Mouse (Mus musculus) MEL (cell line): ENCODE measurements around the gene Olfr670. TPM values are rescaled to one million over a fixed set of nuclear protein-coding genes. Genes with fewer than 3 reads are reported as not detected.

ENCODE experiments used
- DNase-seq: peaks from one replicate; pipeline ENCODE4 v3.0.0; 2011; ENCODE audit warnings: low read depth, low spot score
- H3K27ac ChIP-seq: 2 replicates; pipeline ENCODE4 v1.5.1; 2012; ENCODE audit warnings: low read depth, mild to moderate bottlenecking, control low read depth, low read length, moderate library complexity; ENCODE audit not compliant: control insufficient read depth
- H3K27me3 ChIP-seq, 2 experiments: fragments of 150-350 bp in 1 of 2; sonication (generic) in 1 of 2; 2 replicates each; pipeline ENCODE4 v1.6.1; 2012; ENCODE audit warnings: low read length in 2 of 2, mild to moderate bottlenecking in 2 of 2, improper control_type of control experiment in 1 of 2, moderate library complexity in 1 of 2; ENCODE audit not compliant: insufficient read depth in 2 of 2, control insufficient read depth in 1 of 2
- H3K36me3 ChIP-seq, 2 experiments: 2 replicates each; pipeline ENCODE4 v1.6.1; 2012 to 2014; ENCODE audit warnings: low read length in 2 of 2, improper control_type of control experiment in 1 of 2, inconsistent platforms in 1 of 2, mild to moderate bottlenecking in 1 of 2; ENCODE audit not compliant: insufficient read depth in 2 of 2, control insufficient read depth in 1 of 2
- H3K4me1 ChIP-seq, 2 experiments: fragments of 150-350 bp in 1 of 2; sonication (generic) in 1 of 2; 2 replicates each; pipeline ENCODE4 v1.6.1; 2012; ENCODE audit warnings: low read length in 2 of 2, improper control_type of control experiment in 1 of 2, mild to moderate bottlenecking in 1 of 2; ENCODE audit not compliant: insufficient read depth in 2 of 2, control insufficient read depth in 1 of 2
- H3K4me3 ChIP-seq, 2 experiments: fragments of 150-350 bp in 1 of 2; sonication (generic) in 1 of 2; 2 replicates each; pipeline ENCODE4 v1.5.1; 2012; ENCODE audit warnings: low read depth in 2 of 2, low read length in 2 of 2, mild to moderate bottlenecking in 2 of 2, moderate library complexity in 2 of 2, control low read depth in 1 of 2, improper control_type of control experiment in 1 of 2; ENCODE audit not compliant: control insufficient read depth in 1 of 2, insufficient read depth in 1 of 2
- H3K79me2 ChIP-seq: 2 replicates; pipeline ENCODE4 v1.6.1; 2012; ENCODE audit warnings: mild to moderate bottlenecking, low read length, moderate library complexity; ENCODE audit not compliant: control insufficient read depth, poor library complexity, insufficient read depth
- H3K9ac ChIP-seq: 2 replicates; pipeline ENCODE4 v1.6.1; 2012; ENCODE audit warnings: low read depth, mild to moderate bottlenecking, control low read depth, low read length, moderate library complexity; ENCODE audit not compliant: control insufficient read depth, poor library complexity, severe bottlenecking
- H3K9me3 ChIP-seq: fragments of 150-350 bp; sonication (generic); replicated peaks from 2 replicates; pipeline ENCODE4 v1.6.1; 2012; ENCODE audit warnings: mild to moderate bottlenecking, low read length, improper control_type of control experiment, moderate library complexity; ENCODE audit not compliant: insufficient read depth
- CHD1 ChIP-seq: IDR thresholded peaks from 2 replicates; pipeline ENCODE4 v1.6.1; 2012; ENCODE audit warnings: low read depth, mild to moderate bottlenecking, inconsistent platforms, low read length, improper control_type of control experiment
- CTCF ChIP-seq, 3 experiments: IDR thresholded peaks in 2 of 3; conservative IDR thresholded peaks in 1 of 3; 2 replicates each; pipeline ENCODE4 v1.5.1; 2011 to 2012; ENCODE audit warnings: low read length in 3 of 3, low read depth in 2 of 3, mild to moderate bottlenecking in 2 of 3, improper control_type of control experiment in 1 of 3, inconsistent platforms in 1 of 3, mixed read lengths in 1 of 3, moderate library complexity in 1 of 3; ENCODE audit not compliant: control insufficient read depth in 1 of 3, insufficient read depth in 1 of 3, poor library complexity in 1 of 3, severe bottlenecking in 1 of 3
- ETS1 ChIP-seq: IDR thresholded peaks from 2 replicates; pipeline ENCODE4 v1.6.1; 2012; ENCODE audit warnings: low read depth, mild to moderate bottlenecking, inconsistent platforms, low read length, improper control_type of control experiment, moderate library complexity
- GATA1 ChIP-seq: IDR thresholded peaks from 2 replicates; pipeline ENCODE4 v1.6.1; 2011; ENCODE audit warnings: low read depth, low read length, improper control_type of control experiment
- HCFC1 ChIP-seq: IDR thresholded peaks from 2 replicates; pipeline ENCODE4 v1.6.1; 2012; ENCODE audit warnings: low read depth, mild to moderate bottlenecking, inconsistent platforms, low read length, improper control_type of control experiment, moderate library complexity
- JUND ChIP-seq: IDR thresholded peaks from 2 replicates; pipeline ENCODE4 v1.6.1; 2011; ENCODE audit warnings: low read depth, mild to moderate bottlenecking, improper control_type of control experiment, low read length
- KAT2A ChIP-seq: conservative IDR thresholded peaks from 2 replicates; pipeline ENCODE4 v1.6.1; 2012; ENCODE audit warnings: low read depth, low read length, improper control_type of control experiment, inconsistent platforms
- MAFK ChIP-seq: IDR thresholded peaks from 2 replicates; pipeline ENCODE4 v1.6.1; 2011; ENCODE audit warnings: low read depth, mild to moderate bottlenecking, low read length, improper control_type of control experiment, borderline replicate concordance
- MAX ChIP-seq: IDR thresholded peaks from 2 replicates; pipeline ENCODE4 v1.6.1; 2011; ENCODE audit warnings: low read length, improper control_type of control experiment
- MAZ ChIP-seq: IDR thresholded peaks from 2 replicates; pipeline ENCODE4 v1.6.1; 2012; ENCODE audit warnings: low read depth, mild to moderate bottlenecking, inconsistent platforms, low read length, improper control_type of control experiment
- MEF2A ChIP-seq: IDR thresholded peaks from 2 replicates; pipeline ENCODE4 v1.6.1; 2014; ENCODE audit warnings: low read depth, mild to moderate bottlenecking, inconsistent platforms, low read length, improper control_type of control experiment; ENCODE audit not compliant: poor library complexity, insufficient replicate concordance, severe bottlenecking; ENCODE audit errors: extremely low read depth
- NELFE ChIP-seq: IDR thresholded peaks from 2 replicates; pipeline ENCODE4 v1.6.1; 2011; ENCODE audit warnings: low read depth, low read length, improper control_type of control experiment
- POLR2AphosphoS5 ChIP-seq: IDR thresholded peaks from 2 replicates; pipeline ENCODE4 v1.6.1; 2012; ENCODE audit warnings: low read depth, borderline replicate concordance, mild to moderate bottlenecking, inconsistent platforms, low read length, moderate library complexity, mixed read lengths
- RAD21 ChIP-seq: IDR thresholded peaks from 2 replicates; pipeline ENCODE4 v1.6.1; 2011; ENCODE audit warnings: mild to moderate bottlenecking, low read depth, low read length, improper control_type of control experiment
- RCOR1 ChIP-seq: IDR thresholded peaks from 2 replicates; pipeline ENCODE4 v1.6.1; 2012; ENCODE audit warnings: low read depth, mild to moderate bottlenecking, inconsistent platforms, low read length, improper control_type of control experiment
- SIN3A ChIP-seq: IDR thresholded peaks from 2 replicates; pipeline ENCODE4 v1.6.1; 2012; ENCODE audit warnings: low read length, improper control_type of control experiment, inconsistent platforms
- TAL1 ChIP-seq: IDR thresholded peaks from 2 replicates; pipeline ENCODE4 v1.6.1; 2012; ENCODE audit warnings: mild to moderate bottlenecking, inconsistent platforms, low read length, moderate library complexity, mixed read lengths
- TBP ChIP-seq: IDR thresholded peaks from 2 replicates; pipeline ENCODE4 v1.8.0; 2011; ENCODE audit warnings: low read depth, low read length, improper control_type of control experiment
- USF1 ChIP-seq: IDR thresholded peaks from 2 replicates; pipeline ENCODE4 v1.6.1; 2014; ENCODE audit warnings: low read depth, mild to moderate bottlenecking, inconsistent platforms, low read length, improper control_type of control experiment, moderate library complexity
- ZC3H11A ChIP-seq: IDR thresholded peaks from 2 replicates; pipeline ENCODE4 v1.6.1; 2012; ENCODE audit warnings: low read depth, mild to moderate bottlenecking, inconsistent platforms, low read length, improper control_type of control experiment
- ZKSCAN1 ChIP-seq: IDR thresholded peaks from 2 replicates; pipeline ENCODE4 v1.6.1; 2012; ENCODE audit warnings: low read depth, mild to moderate bottlenecking, inconsistent platforms, low read length, improper control_type of control experiment, moderate library complexity
- ZMIZ1 ChIP-seq: IDR thresholded peaks from 2 replicates; pipeline ENCODE4 v1.6.1; 2012; ENCODE audit warnings: low read depth, mild to moderate bottlenecking, inconsistent platforms, low read length, improper control_type of control experiment, moderate library complexity
- ZNF384 ChIP-seq: IDR thresholded peaks from 2 replicates; pipeline ENCODE4 v1.6.1; 2012; ENCODE audit warnings: low read depth, mild to moderate bottlenecking, inconsistent platforms, low read length, improper control_type of control experiment
- polyA plus RNA-seq, 2 experiments: library from polyadenylated mRNA; stranded (reverse) in 1 of 2; unstranded in 1 of 2; fragments of >175 nt in 1 of 2; fragments of >200 nt in 1 of 2; gene quantifications; 2 replicates each; pipeline versions ENCODE4 v1.2.1 to v1.2.4; 2012; ENCODE audit warnings: low replicate concordance in 2 of 2, low read depth in 1 of 2; ENCODE audit not compliant: insufficient read length in 2 of 2, insufficient read depth in 1 of 2, missing spikeins in 1 of 2
- total RNA-seq: library from RNA; depleted of rRNA; stranded (reverse); fragments of 300-350 nt; gene quantifications from 2 replicates; pipeline ENCODE4 v1.2.3, GENCODE M21; 2012; rRNA removed

Gene Olfr670
- total RNA-seq: not detected in 2 replicates
- not detected for polyA plus RNA-seq

DNA sequence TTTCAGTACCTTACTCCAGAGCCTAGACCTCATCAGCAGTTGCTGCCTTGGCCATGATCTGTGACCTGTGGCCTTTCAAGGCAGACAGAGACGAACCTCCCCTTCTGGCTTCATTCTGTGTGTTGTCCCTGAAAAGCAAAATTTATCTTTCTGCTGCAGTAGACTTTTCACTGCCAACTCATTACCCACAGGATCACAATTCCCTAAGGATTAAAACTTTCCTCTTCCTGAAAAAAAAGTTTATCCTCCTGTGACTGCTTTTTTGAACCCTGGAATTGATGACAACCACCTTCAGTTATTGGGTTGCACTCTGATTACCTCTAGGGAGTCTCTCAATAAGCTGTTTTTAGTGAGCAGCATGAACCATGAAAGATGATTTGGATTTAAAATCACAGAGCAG lies at the start of gene Olfr670:
Gene Olfr670 (minus strand): TSS at position 101 of the 400 bp plus-strand sequence.
- H3K27me3 ChIP-seq: no peaks in the 10 kb centered on the region
- H3K9ac ChIP-seq: no peak within 1 kb of the TSS
- TF ChIP-seq HCFC1 (no peak), TBP (no peak), RCOR1 (no peak), ZC3H11A (no peak), JUND (no peak), RAD21 (no peak), KAT2A (no peak), CTCF (IDR thresholded peaks at IDR 0.05 in 2 of 3, conservative IDR thresholded peaks at IDR 0.05 in 1 of 3; ENCODE audit: control insufficient read depth in 1 of 3, insufficient read depth in 1 of 3, low read depth in 2 of 3, low read length in 3 of 3, poor library complexity in 1 of 3, severe bottlenecking in 1 of 3) (no peak), MEF2A (no peak), ZKSCAN1 (no peak), NELFE (no peak), POLR2AphosphoS5 (no peak), MAZ (no peak), USF1 (no peak), GATA1 (no peak), MAFK (no peak), MAX (no peak)
- no peaks in the 10 kb centered on the region for H3K4me1 ChIP-seq
- no peaks in the 10 kb centered on the region for H3K79me2 ChIP-seq
- no peaks in the 10 kb centered on the region for H3K9me3 ChIP-seq
- no peak within 1 kb of the TSS for H3K4me3 ChIP-seq
- DNase-seq: no peak
- H3K27ac ChIP-seq: no peak within 1 kb of the TSS
- no peaks in the 10 kb centered on the region for H3K36me3 ChIP-seq

DNA sequence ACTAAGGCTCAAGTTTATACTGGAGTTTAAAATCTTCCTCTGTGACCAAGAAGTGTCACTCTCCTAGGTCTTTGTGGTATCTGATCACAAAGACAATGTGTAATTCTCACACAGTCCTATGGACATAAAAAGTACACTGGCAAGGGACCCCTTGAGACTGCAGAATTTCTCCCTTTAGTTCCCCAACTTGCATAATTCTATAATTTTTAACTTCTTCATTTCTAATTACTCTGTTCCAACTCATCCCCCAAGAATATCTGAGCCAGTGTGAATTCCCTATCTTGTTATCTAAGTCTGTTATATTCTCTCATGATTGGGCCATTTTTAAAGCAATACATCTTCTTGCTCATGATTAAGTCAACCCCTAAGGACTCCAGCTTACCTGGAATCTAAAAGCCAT lies 39.5 kb upstream of the Olfr670 start, which contains the start of gene Olfr672:
Gene Olfr672 (minus strand): TSS at position 101 of the 400 bp plus-strand sequence.
- H3K36me3 ChIP-seq: no peaks in the 10 kb centered on the region
- TF ChIP-seq ZC3H11A (no peak), ZNF384 (no peak), HCFC1 (no peak), ZMIZ1 (no peak), TAL1 (no peak), USF1 (no peak), CHD1 (no peak), ETS1 (no peak), SIN3A (no peak)
- H3K4me1 ChIP-seq: no peaks in the 10 kb centered on the region
- H3K79me2 ChIP-seq: no peaks in the 10 kb centered on the region
- no peak within 1 kb of the TSS for H3K4me3 ChIP-seq
- no peaks in the 10 kb centered on the region for H3K9me3 ChIP-seq
- H3K27me3 ChIP-seq: no peaks in the 10 kb centered on the region
- H3K27ac ChIP-seq: no peak within 1 kb of the TSS
- H3K9ac ChIP-seq: no peak within 1 kb of the TSS
- DNase-seq: no peak
